Mouse (Mus musculus) CD4-positive naive resting alpha-beta T cell, adult 76 days (primary cell): ENCODE data around the gene Pax5. TPM values are rescaled to one million over a fixed set of nuclear protein-coding genes. Genes with fewer than 3 reads are reported as not detected.

Experiments
- total RNA-seq: library from RNA; stranded (reverse); gene quantifications from one replicate; pipeline ENCODE4 v1.2.4, GENCODE M21; 2023

Pax5 gene
- total RNA-seq = 66.4 TPM

DNA sequence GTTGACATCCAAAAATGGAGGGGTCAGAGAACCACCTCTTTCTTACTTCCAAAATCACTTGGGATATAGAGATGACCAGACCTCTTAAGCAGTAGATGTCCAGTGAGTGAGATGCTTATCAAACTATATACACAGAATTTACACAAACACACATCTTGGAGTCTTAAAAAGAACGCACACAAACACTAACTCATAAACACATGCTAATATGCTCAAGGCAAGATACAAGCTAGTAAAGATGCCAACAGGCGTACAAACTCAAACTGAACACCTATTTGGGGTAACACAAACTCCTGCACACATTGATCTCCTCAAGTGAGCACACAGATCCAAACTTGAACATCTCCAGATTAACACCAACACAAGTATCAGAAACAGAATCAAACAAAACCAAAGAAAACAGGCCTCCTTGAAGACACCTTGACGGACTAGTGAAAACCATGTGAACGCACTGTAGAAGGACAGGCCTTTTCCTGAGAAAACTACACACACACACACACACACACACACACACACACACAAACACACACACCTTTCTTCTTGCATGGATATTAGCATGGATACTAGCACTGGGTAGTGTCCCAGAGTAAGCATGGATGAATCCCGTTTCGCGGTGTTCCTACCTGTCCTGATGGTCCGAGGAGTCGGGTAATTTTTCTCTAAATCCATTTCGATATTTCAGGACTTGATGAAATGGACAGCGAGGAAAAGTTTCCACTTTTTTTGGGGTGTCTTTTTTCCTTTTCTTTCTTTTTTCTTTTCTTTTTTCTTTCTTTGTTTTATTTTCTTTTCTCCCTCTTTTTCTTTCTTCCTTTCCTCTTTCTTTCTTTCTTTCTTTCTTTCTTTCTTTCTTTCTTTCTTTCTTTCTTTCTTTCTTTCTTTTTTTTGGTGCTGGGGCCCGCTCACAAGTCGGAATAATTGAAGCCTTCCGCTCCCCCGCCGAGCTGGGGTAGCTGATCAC is at the start of gene Pax5:
Gene Pax5, minus strand, starts transcription at position 748 of the 961 bp plus-strand sequence.

DNA sequence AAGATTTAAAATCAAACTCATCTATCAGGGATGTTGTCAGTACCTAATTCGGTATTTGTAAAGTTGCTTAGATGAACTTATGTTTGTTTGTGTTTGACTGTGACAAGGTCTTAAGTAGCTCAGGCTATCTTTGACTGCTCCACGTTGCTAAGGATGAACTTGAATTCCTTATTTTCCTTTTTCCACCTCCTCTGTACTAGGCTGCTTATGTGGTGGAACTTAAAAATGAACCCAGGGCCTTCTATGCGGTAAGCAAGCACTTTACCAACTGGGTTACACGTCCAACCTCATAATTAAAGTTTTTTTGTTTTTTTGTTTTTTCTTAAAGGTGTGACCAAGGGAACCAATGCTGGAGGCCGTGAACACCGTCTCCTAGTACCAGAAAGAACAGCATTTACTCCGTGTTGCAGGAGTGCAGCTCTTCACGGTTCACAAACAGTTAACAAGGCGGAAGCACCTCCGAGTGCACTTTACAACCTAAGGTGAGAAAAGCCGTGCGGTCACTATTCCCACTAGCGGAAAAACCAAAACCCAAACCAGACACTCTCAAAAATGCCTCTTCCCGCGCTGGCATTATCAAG is 45.4 kb upstream of the Pax5 start, which contains the start of gene Zcchc7:
Gene Zcchc7, plus strand, starts transcription at position 325 of the 581 bp plus-strand sequence.

Other genes starting within 250 kb of the Pax5 start
- gene Zcchc7, start 45.4 kb upstream of the Pax5 start, total RNA-seq = 149 TPM